Mouse (Mus musculus): ENCODE results near the gene E2f7.

DNA sequence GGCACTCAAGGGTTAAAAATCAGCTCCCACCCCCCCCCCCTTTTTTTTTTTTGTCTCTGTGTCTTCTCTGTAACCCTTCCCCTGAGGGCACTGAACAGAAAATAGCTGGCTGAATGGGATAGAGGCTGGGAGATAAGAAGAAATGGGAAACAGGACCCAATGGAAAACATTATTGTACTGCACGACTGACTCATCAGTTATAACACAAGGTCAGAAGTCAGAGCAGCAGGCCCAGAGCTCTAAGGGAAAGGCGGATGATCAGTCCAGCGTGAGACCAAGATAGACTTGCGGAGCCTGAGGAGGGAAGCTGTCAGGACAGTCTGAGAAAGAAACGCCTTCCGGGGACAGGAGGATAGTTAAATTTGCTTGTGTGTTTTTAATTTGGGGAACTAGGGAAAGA is 87.1 kb downstream of the E2f7 start:
- no peak for TF ChIP-seq MYOD1 (IDR thresholded peaks at IDR 0.05; ENCODE audit: control insufficient read depth, insufficient read length, low read depth)
- no peak for TF ChIP-seq CTCF (IDR thresholded peaks at IDR 0.05; ENCODE audit: control insufficient read depth, insufficient read depth, insufficient read length)
- TF ChIP-seq MAX (IDR thresholded peaks at IDR 0.05), result no peak
- no peak for TF ChIP-seq USF1 (IDR thresholded peaks at IDR 0.05; ENCODE audit: low read depth)
- no peak for TF ChIP-seq FOSL1 (IDR thresholded peaks at IDR 0.05; ENCODE audit: insufficient read depth, low read length, poor library complexity, severe bottlenecking)
